Mouse (Mus musculus) heart, postnatal 25 days (tissue): ENCODE measurements around the gene Sowahb. TPM values are rescaled to one million over a fixed set of nuclear protein-coding genes. Genes with fewer than 3 reads are reported as not detected.
"Not testable (repeated sequence)": the region's sequence is repeated elsewhere in the genome, so short reads cannot be mapped to it uniquely, and the experiment has no call there.

Source experiments
- DNase-seq: peaks from one replicate; pipeline ENCODE4 v3.0.0; 2022; ENCODE audit warnings: low spot score
- intact Hi-C: fragments of 180-260 bp; cut with DNase I; formaldehyde crosslinking; loops from one replicate; pipeline ENCODE4 v1.15.1; 2025
- total RNA-seq, 2 experiments: library from RNA; stranded (reverse); gene quantifications; 2 replicates each; pipeline ENCODE4 v1.2.3; 2021

Gene Sowahb
- total RNA-seq, 2 experiments from 2014 or later: not detected

GRCm38 (mm10) chr5:93045371-93045714 is 521 bp upstream of the Sowahb start:
- no peak for DNase-seq
- intact Hi-C loops: loop anchor here (5.0 kb wide), 1 partner anchor 38 kb away; no protein-coding TSS in a partner anchor

- intact Hi-C loops: no loop called here
- DNase-seq: no peak
Observed at GRCm38 (mm10) chr5:93043688-93044583, 886 bp downstream of the Sowahb start.

DNA sequence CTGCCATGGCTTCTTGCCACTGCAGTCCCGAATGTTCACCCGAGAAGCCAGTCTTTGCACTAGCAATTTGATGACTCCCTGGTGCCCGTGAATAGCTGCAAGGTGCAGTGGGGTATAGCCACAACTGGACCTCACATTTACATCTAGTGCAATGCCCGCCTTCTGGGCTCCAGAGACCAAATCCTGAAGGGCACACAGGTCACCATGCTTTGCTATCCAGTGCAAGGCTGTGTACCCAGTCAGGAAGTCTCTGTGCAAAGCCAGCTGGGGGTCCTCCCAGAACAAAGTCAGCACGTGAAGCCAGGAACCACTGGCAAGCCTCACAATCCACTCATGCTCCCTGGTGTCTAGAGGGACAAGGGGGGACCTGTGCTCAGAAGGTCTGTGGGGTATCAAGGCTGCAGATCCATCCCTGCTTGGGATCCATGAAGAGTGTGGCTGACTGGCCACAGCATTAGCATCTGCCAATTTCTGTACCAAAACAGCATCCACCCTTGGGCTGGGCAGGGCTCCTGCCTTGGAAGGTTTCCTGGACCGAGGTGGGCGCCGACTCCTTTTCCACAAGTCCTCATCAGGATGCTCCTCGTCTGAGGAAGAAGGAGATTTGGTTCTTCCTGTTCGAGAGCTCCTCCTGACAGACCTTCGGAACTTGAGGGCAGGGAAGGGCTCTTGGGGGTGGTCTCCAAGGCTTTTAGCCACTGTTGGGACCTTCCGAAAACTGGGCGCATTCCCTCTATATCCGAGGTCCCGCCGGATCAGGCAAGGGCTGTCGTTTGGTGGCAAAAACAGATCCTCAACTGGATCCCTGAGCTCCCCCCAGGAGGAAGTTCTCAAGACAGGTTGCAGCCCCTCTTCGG is 1.8 kb downstream of the Sowahb start:
- DNase-seq: no peak
- intact Hi-C loops: no loop called here

GRCm38 (mm10) chr5:93042031-93042430 is 2.8 kb downstream of the Sowahb start:
- DNase-seq: no peak
- intact Hi-C loops: no loop called here

- DNase-seq: no peak
- intact Hi-C loops: no loop called here
Observed at GRCm38 (mm10) chr5:93041276-93041675, 3.5 kb downstream of the Sowahb start.

DNA sequence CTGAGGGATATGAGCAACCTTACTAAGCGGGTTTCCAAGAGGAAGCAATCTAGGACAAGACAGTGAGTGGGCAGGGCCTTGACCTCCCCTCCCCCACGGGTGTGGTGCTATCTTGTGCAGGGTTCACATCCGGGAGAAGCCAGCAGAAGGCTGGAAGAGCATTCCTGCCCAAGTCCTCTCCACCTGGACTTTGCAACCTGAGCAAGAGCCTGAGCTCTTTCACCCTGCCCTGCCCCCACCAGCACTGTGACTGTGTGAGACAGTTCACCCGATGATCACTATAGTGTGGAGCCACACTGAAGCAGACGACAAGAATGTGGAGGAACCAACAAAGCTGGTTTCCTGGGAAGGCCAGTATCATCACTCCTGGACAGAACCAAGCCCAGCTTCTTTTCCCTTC is 4.7 kb downstream of the Sowahb start:
- DNase-seq: no peak
- intact Hi-C loops: no loop called here

- intact Hi-C loops: no loop called here
- no peak for DNase-seq
Observed at GRCm38 (mm10) chr5:93036254-93036653, 8.6 kb downstream of the Sowahb start.

- no peak for DNase-seq
- intact Hi-C loops: no loop called here
Observed at GRCm38 (mm10) chr5:93035285-93035684, 9.5 kb downstream of the Sowahb start.

GRCm38 (mm10) chr5:93033087-93033870 is 11.5 kb downstream of the Sowahb start:
- intact Hi-C loops: no loop called here
- no peak for DNase-seq

- no peak for DNase-seq
- intact Hi-C loops: no loop called here
Observed at GRCm38 (mm10) chr5:93032621-93033020, 12.2 kb downstream of the Sowahb start.

DNA sequence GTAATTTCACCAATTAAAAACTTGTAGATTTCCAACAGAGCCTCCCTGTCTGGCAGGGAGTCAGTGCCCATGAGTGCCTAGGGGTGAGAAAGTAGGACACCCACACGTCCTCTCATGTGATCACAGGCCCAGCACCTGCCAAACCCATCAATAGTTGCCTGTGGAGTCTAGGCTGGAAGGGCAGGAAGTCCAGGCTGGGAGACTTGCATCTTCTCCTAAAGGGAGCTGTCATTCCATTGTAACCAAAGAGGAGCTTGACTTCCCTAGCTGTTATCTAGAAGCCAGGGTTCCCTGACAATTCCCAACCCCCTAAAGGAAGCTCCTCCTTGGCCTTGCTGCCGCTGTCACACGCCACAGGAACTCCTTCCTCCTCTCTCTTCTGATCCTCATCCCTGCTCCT is 14.0 kb downstream of the Sowahb start:
- DNase-seq: no peak
- intact Hi-C loops: no loop called here

- no peak for DNase-seq
- intact Hi-C loops: no loop called here
Observed at GRCm38 (mm10) chr5:93030411-93030810, 14.4 kb downstream of the Sowahb start.

DNA sequence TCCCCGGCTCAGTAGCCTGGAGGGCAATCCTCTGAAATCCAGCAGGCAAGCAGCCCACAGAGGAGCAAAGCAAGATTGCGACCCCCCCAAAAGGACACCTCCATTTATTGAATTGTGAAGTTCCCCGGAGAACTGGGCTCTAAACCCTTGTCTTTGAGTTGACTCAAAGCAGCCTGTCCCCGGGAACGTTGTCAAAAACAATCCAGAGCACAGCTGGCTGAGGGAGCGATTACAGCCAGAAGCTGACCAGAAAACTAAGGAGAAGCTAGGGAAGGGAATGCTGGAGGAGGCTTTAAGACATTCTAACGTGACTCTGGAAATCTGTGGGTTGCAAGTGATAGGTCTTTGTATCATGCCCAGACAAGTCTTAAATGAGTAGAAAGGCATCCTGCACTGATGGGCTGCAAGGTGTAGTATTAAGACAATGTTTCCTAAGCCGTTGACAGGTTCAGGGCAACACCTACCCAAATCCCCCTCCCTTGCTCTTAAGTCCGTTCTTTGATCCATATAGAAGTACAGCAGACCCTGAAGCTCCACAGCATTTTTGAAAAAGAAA is 17.6 kb downstream of the Sowahb start:
- intact Hi-C loops: no loop called here
- no peak for DNase-seq

GRCm38 (mm10) chr5:93026437-93027119 is 18.2 kb downstream of the Sowahb start:
- intact Hi-C loops: no loop called here
- no peak for DNase-seq

DNA sequence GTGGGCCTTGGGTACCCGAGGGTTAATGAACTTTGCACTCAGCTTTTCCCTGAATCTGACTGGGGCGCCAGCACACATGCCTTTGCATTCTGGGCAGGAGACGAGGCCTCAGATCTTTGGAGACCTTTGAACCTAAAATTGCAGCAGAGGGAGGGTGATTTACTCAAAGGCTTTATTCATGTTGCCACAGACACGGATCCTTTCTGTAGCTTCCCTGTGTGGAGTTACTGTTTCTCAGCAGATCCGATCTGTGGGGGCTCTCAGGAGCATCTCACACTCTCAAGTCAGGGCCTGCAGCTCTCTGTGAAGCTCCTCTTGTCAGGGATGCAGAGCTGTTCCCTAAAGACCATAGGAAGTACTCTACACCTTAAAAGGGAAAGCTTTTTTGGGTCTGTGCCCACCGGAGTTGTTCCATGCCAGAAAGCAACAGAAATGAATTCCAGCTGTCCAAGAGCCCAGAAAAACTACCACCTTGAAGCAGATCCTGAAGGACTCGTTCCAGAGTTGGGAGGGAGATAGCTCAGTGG is 20.0 kb downstream of the Sowahb start:
- intact Hi-C loops: no loop called here
- no peak for DNase-seq

- no peak for DNase-seq
- intact Hi-C loops: no loop called here
Observed at GRCm38 (mm10) chr5:93022126-93022797, 22.6 kb downstream of the Sowahb start.

GRCm38 (mm10) chr5:93020024-93020666 is 24.7 kb downstream of the Sowahb start:
- intact Hi-C loops: no loop called here
- no peak for DNase-seq

GRCm38 (mm10) chr5:93019207-93019606 is 25.6 kb downstream of the Sowahb start:
- DNase-seq, intact Hi-C loops: not testable (repeated sequence)
